Mouse (Mus musculus) erythroid progenitor cell, adult 5-6 weeks (primary cell): Measurements from ENCODE around the gene Def8. TPM values are rescaled to one million over a fixed set of nuclear protein-coding genes. Genes with fewer than 3 reads are reported as not detected.
A peak's percentile ranks its signal among the peaks of the same experiment; 100 is the strongest.
"Not testable (repeated sequence)": the region's sequence is repeated elsewhere in the genome, so short reads cannot be mapped to it uniquely, and the experiment has no call there.

Experiments
- ATAC-seq: replicated peaks from 2 replicates; pipeline ENCODE4 v1.8.0; 2016; ENCODE audit warnings: moderate number of reproducible peaks, mild to moderate bottlenecking, moderate TSS enrichment, inconsistent platforms; ENCODE audit not compliant: poor library complexity, low FRiP score, severe bottlenecking
- total RNA-seq, 2 experiments: library from RNA; stranded (forward) in 1 of 2; stranded (reverse) in 1 of 2; fragments of 150-400 nt in 1 of 2; fragments of 186-747, 209-891 nt in 1 of 2; gene quantifications; 2 replicates each; pipeline versions ENCODE4 v1.2.3 to v1.2.4; 2015 to 2017; ENCODE audit warnings: low replicate concordance in 2 of 2

The Def8 gene
- total RNA-seq, 2 experiments from 2014 or later = 3.5 to 8.8 TPM

GRCm38 (mm10) chr8:123430936-123431335, 7.6 kb downstream of the Def8 start:
- not testable (repeated sequence) for ATAC-seq

GRCm38 (mm10) chr8:123431616-123432365, 8.5 kb downstream of the Def8 start:
- no peak for ATAC-seq

GRCm38 (mm10) chr8:123432381-123432780, 9.1 kb downstream of the Def8 start:
- ATAC-seq = no peak

GRCm38 (mm10) chr8:123433241-123433974, 10.1 kb downstream of the Def8 start:
- not testable (repeated sequence) for ATAC-seq

- no peak for ATAC-seq
These were observed 18.5 kb downstream of the Def8 start for GRCm38 (mm10) chr8:123441788-123442187.

GRCm38 (mm10) chr8:123442351-123442750, 19.0 kb downstream of the Def8 start:
- no peak for ATAC-seq

- peak; percentile 98 for ATAC-seq
These were observed 19.7 kb downstream of the Def8 start for GRCm38 (mm10) chr8:123442871-123443575.

GRCm38 (mm10) chr8:123443576-123443921, 20.2 kb downstream of the Def8 start:
- ATAC-seq = no peak; the same call in 1 of the 2 replicates

- no peak for ATAC-seq
These were observed 20.8 kb downstream of the Def8 start for GRCm38 (mm10) chr8:123444131-123444530.

GRCm38 (mm10) chr8:123445981-123446380, 22.7 kb downstream of the Def8 start:
- ATAC-seq = no peak

GRCm38 (mm10) chr8:123446799-123447198, 23.5 kb downstream of the Def8 start:
- ATAC-seq = no peak

- ATAC-seq = no peak
These were observed 27.5 kb downstream of the Def8 start for GRCm38 (mm10) chr8:123450783-123451182.

- not testable (repeated sequence) for ATAC-seq
These were observed 28.4 kb downstream of the Def8 start for GRCm38 (mm10) chr8:123451747-123452146.

- ATAC-seq = peak; percentile 54; the same call in 1 of the 2 replicates
These were observed 28.8 kb downstream of the Def8 start for GRCm38 (mm10) chr8:123452149-123452548.

- ATAC-seq = peak; percentile 50
These were observed 30.0 kb downstream of the Def8 start for GRCm38 (mm10) chr8:123453291-123453690.

- no peak for ATAC-seq
These were observed 30.6 kb downstream of the Def8 start for GRCm38 (mm10) chr8:123453951-123454350.

GRCm38 (mm10) chr8:123454559-123454958, 31.2 kb downstream of the Def8 start:
- no peak for ATAC-seq

GRCm38 (mm10) chr8:123463651-123464050, 40.3 kb downstream of the Def8 start:
- no peak for ATAC-seq

GRCm38 (mm10) chr8:123467476-123467875, 44.1 kb downstream of the Def8 start:
- no peak for ATAC-seq

GRCm38 (mm10) chr8:123472991-123473390, 49.7 kb downstream of the Def8 start:
- ATAC-seq = not testable (repeated sequence)
